Mouse (Mus musculus) CH12.LX (cell line): Measurements from ENCODE around the gene Tmem209.

Source experiments
- CTCF ChIP-seq, 2 experiments: IDR thresholded peaks in 1 of 2; conservative IDR thresholded peaks in 1 of 2; 2 replicates each; pipeline ENCODE4 v1.5.1; 2011 to 2012; ENCODE audit warnings: low read depth in 2 of 2, low read length in 2 of 2, improper control_type of control experiment in 1 of 2, inconsistent platforms in 1 of 2, mild to moderate bottlenecking in 1 of 2, moderate library complexity in 1 of 2
- EP300 ChIP-seq: IDR thresholded peaks from 2 replicates; pipeline ENCODE4 v1.6.1; 2011; ENCODE audit warnings: low read length, improper control_type of control experiment
- JUND ChIP-seq: conservative IDR thresholded peaks from 2 replicates; pipeline ENCODE4 v1.6.1; 2011; ENCODE audit warnings: low read depth, low read length, improper control_type of control experiment
- POLR2A ChIP-seq: IDR thresholded peaks from 2 replicates; pipeline ENCODE4 v1.6.1; 2011; ENCODE audit warnings: low read depth, mild to moderate bottlenecking, improper control_type of control experiment, low read length
- ZC3H11A ChIP-seq: IDR thresholded peaks from 2 replicates; pipeline ENCODE4 v1.6.1; 2012; ENCODE audit warnings: low read depth, mild to moderate bottlenecking, inconsistent platforms, low read length, improper control_type of control experiment
- ZKSCAN1 ChIP-seq: IDR thresholded peaks from 2 replicates; pipeline ENCODE4 v1.6.1; 2012; ENCODE audit warnings: low read depth, inconsistent platforms, low read length, improper control_type of control experiment, borderline replicate concordance

DNA sequence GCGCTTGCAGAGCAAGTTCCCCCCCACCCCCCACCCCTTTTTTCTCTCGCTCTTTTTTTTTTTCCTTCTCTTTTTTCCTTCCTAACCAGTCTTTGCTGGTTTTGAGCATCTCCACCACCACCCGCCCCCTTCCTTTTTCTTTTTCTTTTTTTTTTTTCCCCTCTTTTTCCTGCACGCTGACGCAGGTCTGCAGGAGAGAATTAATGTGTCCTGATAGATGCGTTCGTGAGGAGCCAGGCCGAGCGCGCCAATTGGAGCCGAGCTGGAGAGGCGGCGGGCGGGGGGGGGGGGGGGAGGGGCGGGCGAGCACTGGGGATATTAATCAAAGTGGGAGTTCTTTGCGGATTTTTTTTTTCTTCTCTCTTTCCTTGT, 37.7 kb upstream of the Tmem209 start:
- TF ChIP-seq CTCF (conservative IDR thresholded peaks at IDR 0.05 in 1 of 2, IDR thresholded peaks at IDR 0.05 in 1 of 2; ENCODE audit: low read depth in 2 of 2, low read length in 2 of 2) (no peak), JUND (no peak), ZC3H11A (no peak), POLR2A (no peak), EP300 (no peak), ZKSCAN1 (no peak)
